Mouse (Mus musculus): ENCODE measurements at regions not wholly inside any gene's neighbourhood (a gene's known extent, or its start where the extent isn't known, plus 50 kb on each side); places are given as distances from the start of the nearest gene placed in this dataset.

- no peaks in the 10 kb centered on the region for H3K27me3 ChIP-seq (replicated peaks)
- ATAC-seq (ENCODE audit: low FRiP score, low read depth): peak; percentile 80
- H3K36me3 ChIP-seq: no peaks in the 10 kb centered on the region
- no peak overlapping the region for H3K27ac ChIP-seq
- H3K9ac ChIP-seq: no peak overlapping the region
- H3K9me3 ChIP-seq: no peaks in the 10 kb centered on the region
- H3K4me3 ChIP-seq: no peak overlapping the region
- H3K4me1 ChIP-seq: peaks cover 15% of the 10 kb centered on the region
- peak overlapping the region; percentile 34 for H3K4me2 ChIP-seq (replicated peaks)
- WGBS: 41% methylated on average over 17 of the region's 17 CpGs
Observed at GRCm38 (mm10) chr13:35503362-35503821, 156.2 kb upstream of the Cdyl start.

DNA sequence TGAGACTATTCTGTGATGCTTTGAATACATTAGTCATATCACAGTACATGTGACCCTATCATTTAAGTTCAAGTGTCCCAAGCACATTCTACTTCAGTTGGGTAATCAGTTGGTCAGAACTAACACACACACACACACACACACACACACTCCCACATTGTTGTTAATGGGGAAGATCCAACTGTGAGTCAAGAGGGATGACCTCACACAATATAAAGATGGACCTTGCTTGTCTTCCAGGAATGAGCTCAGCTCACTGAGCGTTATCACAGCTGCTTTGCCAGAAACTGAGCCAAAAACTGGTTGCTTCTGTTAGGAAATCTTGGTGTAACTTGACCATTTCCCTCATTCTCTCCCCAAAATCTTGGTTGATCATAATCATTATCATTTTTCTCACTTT lies 152.4 kb upstream of the Cdyl start:
- no peak overlapping the region for H3K27ac ChIP-seq
- H3K27me3 ChIP-seq (replicated peaks): no peaks in the 10 kb centered on the region
- no peaks in the 10 kb centered on the region for H3K36me3 ChIP-seq
- H3K9ac ChIP-seq: no peak overlapping the region
- ATAC-seq (ENCODE audit: low FRiP score, low read depth): no peak
- no peak overlapping the region for H3K4me2 ChIP-seq (replicated peaks)
- H3K9me3 ChIP-seq: no peaks in the 10 kb centered on the region
- WGBS: 84% methylated on average over 1 of the region's 1 CpGs
- no peak overlapping the region for H3K4me3 ChIP-seq
- peaks cover 10% of the 10 kb centered on the region for H3K4me1 ChIP-seq

GRCm38 (mm10) chr13:35512029-35512507 lies 147.6 kb upstream of the Cdyl start:
- H3K4me2 ChIP-seq (replicated peaks): no peak overlapping the region
- no peaks in the 10 kb centered on the region for H3K4me1 ChIP-seq
- ATAC-seq (ENCODE audit: low FRiP score, low read depth): no peak
- H3K27me3 ChIP-seq (replicated peaks): no peaks in the 10 kb centered on the region
- no peak overlapping the region for H3K4me3 ChIP-seq
- no peak overlapping the region for H3K27ac ChIP-seq
- no peak overlapping the region for H3K9ac ChIP-seq
- no peaks in the 10 kb centered on the region for H3K9me3 ChIP-seq
- H3K36me3 ChIP-seq: no peaks in the 10 kb centered on the region
- 91% methylated on average over 8 of the region's 8 CpGs for WGBS

DNA sequence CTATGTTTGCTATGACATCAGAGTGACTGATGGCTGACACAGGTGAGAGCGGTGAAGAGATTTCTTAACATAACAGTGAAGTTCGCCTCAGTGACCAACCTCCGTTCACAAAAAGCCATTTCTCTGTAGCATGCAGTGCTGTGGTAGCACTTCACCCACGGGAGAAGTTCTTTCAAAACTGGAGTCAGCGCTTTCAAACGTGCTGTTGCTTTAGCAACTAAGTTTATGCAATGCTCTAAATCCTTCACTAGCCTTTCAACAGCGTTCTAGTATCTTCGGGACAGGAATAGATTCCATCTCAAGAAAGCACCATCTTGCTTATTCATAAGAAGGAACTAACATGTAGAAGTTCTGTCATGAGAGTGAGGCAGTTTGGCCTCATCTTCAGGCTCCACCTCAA lies 146.5 kb upstream of the Cdyl start:
- Histone ChIP-seq H3K36me3 (no peaks in the 10 kb centered on the region), H3K27me3 (replicated peaks) (no peaks in the 10 kb centered on the region), H3K9me3 (no peaks in the 10 kb centered on the region), H3K4me3 (no peak overlapping the region), H3K27ac (no peak overlapping the region), H3K9ac (no peak overlapping the region), H3K4me1 (no peaks in the 10 kb centered on the region), H3K4me2 (replicated peaks) (no peak overlapping the region)
- no peak for ATAC-seq (ENCODE audit: low FRiP score, low read depth)
- 88% methylated on average over 8 of the region's 8 CpGs for WGBS

DNA sequence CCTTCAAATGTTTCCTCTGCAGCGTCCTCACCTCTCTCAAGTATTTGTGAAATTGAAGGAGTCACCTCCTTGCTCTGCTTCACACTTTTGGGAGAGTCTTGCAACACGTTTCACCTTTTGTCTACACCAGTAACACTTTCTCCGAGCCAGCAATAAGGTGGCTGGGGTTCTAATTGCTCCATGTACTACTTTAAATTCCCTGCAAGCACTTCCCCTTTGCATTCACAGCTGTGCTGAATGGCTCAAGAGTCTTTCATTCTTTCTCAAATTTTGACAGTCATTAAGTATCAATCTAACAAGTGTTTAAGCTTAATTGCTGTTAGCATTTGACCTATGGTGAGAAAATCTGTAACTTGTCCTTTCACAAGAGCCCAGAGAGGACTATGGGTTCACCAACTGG lies 144.3 kb upstream of the Cdyl start:
- 59% methylated on average over 3 of the region's 3 CpGs for WGBS
- Histone ChIP-seq H3K4me2 (replicated peaks) (no peak overlapping the region), H3K36me3 (no peaks in the 10 kb centered on the region), H3K4me3 (no peak overlapping the region), H3K4me1 (no peaks in the 10 kb centered on the region), H3K9me3 (no peaks in the 10 kb centered on the region), H3K27ac (no peak overlapping the region), H3K9ac (no peak overlapping the region), H3K27me3 (replicated peaks) (no peaks in the 10 kb centered on the region)
- no peak for ATAC-seq (ENCODE audit: low FRiP score, low read depth)

DNA sequence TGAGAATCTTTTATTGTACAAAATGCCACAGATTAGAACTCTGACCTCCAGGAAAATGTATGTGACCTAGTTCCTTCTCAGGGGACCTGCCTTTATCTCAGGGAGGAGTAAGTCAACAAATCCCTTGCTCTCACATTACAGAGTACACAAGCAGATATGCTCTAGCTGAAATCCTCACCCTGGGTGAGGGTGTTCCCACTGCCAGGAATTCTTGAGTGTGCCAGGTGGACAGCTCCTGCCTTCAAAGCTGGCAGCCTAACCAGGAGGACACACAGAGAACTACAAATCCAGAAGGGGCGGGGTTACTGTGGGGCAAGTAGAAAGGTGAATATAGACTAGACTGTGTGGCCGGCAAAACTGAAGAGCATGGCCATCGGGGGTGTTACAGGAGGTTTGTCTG lies 141.9 kb upstream of the Cdyl start:
- Histone ChIP-seq H3K4me1 (no peaks in the 10 kb centered on the region), H3K4me2 (replicated peaks) (no peak overlapping the region), H3K4me3 (no peak overlapping the region), H3K27me3 (replicated peaks) (no peaks in the 10 kb centered on the region), H3K9ac (no peak overlapping the region), H3K9me3 (no peaks in the 10 kb centered on the region), H3K27ac (no peak overlapping the region), H3K36me3 (no peaks in the 10 kb centered on the region)
- no peak for ATAC-seq (ENCODE audit: low FRiP score, low read depth)
- 90% methylated on average over 3 of the region's 3 CpGs for WGBS

DNA sequence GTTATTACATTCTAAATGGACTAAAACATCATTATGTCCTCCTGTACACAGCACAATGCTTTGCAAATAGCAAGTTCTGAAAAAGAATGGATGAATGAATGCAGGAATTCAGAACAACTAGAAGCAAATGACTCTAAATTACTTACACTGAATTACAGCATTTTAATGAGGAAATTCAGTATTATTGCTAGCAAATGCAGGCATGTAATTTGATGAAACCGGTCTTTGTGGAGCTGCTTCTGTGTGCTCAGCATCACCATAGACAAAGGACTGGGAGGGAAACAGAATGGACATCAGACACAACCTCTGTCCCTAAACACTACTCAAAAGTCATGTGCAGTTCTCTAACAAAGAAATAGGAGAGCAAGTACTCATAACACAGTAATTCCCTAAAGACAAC lies 137.4 kb upstream of the Cdyl start:
- H3K4me3 ChIP-seq: no peak overlapping the region
- ATAC-seq (ENCODE audit: low FRiP score, low read depth): no peak
- H3K27ac ChIP-seq: no peak overlapping the region
- H3K36me3 ChIP-seq: no peaks in the 10 kb centered on the region
- H3K9me3 ChIP-seq: no peaks in the 10 kb centered on the region
- H3K4me2 ChIP-seq (replicated peaks): no peak overlapping the region
- H3K27me3 ChIP-seq (replicated peaks): no peaks in the 10 kb centered on the region
- 86% methylated on average over 1 of the region's 1 CpGs for WGBS
- no peak overlapping the region for H3K9ac ChIP-seq
- H3K4me1 ChIP-seq: no peaks in the 10 kb centered on the region

GRCm38 (mm10) chr13:35529577-35529976 lies 130.1 kb upstream of the Cdyl start:
- Histone ChIP-seq H3K27ac (no peak overlapping the region), H3K9ac (no peak overlapping the region), H3K4me3 (no peak overlapping the region), H3K9me3 (no peaks in the 10 kb centered on the region), H3K4me1 (no peaks in the 10 kb centered on the region), H3K4me2 (replicated peaks) (no peak overlapping the region), H3K36me3 (no peaks in the 10 kb centered on the region), H3K27me3 (replicated peaks) (no peaks in the 10 kb centered on the region)
- 90% methylated on average over 3 of the region's 3 CpGs for WGBS
- no peak for ATAC-seq (ENCODE audit: low FRiP score, low read depth)

DNA sequence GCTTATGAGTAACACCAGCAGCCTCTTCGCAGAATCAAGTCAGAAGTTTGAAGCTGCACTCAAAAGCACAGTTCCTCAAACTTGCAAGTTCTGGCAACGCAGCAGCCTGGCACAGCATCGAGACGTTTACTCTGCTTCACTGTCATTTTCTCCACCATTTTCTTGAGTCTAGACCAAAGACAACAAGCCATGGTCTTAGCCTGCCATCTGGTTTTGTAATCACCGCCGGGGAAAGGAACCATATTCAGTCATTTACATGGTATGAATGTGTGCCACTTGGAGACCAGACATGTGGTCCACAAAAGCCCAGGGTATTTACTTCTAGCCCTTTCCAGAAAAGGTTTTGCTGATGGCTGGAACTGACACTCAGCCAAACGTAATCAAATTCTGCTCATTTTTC lies 122.5 kb upstream of the Cdyl start:
- Histone ChIP-seq H3K4me2 (replicated peaks) (no peak overlapping the region), H3K9ac (no peak overlapping the region), H3K36me3 (no peaks in the 10 kb centered on the region), H3K4me3 (no peak overlapping the region), H3K27ac (no peak overlapping the region), H3K4me1 (no peaks in the 10 kb centered on the region), H3K9me3 (no peaks in the 10 kb centered on the region), H3K27me3 (replicated peaks) (no peaks in the 10 kb centered on the region)
- WGBS: 82% methylated on average over 7 of the region's 7 CpGs
- ATAC-seq (ENCODE audit: low FRiP score, low read depth): no peak

GRCm38 (mm10) chr13:35537936-35538335 lies 121.7 kb upstream of the Cdyl start:
- H3K27me3 ChIP-seq (replicated peaks): no peaks in the 10 kb centered on the region
- H3K27ac ChIP-seq: no peak overlapping the region
- H3K36me3 ChIP-seq: no peaks in the 10 kb centered on the region
- H3K4me2 ChIP-seq (replicated peaks): no peak overlapping the region
- WGBS: 82% methylated on average over 5 of the region's 5 CpGs
- H3K9me3 ChIP-seq: no peaks in the 10 kb centered on the region
- no peak for ATAC-seq (ENCODE audit: low FRiP score, low read depth)
- H3K9ac ChIP-seq: no peak overlapping the region
- no peaks in the 10 kb centered on the region for H3K4me1 ChIP-seq
- H3K4me3 ChIP-seq: no peak overlapping the region

DNA sequence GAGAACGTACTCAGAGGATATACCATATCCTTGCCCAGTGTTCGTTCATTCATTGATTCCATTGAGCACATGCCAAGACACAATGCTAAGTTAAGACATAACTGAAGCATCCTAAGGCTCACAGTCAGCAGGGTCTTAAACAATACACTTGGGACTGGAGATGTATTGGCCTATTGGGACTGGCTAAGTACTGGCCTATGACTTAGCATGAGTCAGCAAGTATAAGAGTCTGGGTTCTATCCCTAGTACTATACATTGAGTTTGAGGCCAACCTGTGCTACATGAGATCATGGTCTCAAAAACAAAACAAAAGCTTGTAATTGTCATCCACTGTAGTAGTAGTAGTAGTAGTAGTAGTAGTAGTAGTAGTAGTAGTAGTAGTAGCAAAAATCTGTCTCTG lies 119.2 kb upstream of the Cdyl start:
- no peak overlapping the region for H3K27ac ChIP-seq
- no peaks in the 10 kb centered on the region for H3K27me3 ChIP-seq (replicated peaks)
- ATAC-seq (ENCODE audit: low FRiP score, low read depth): no peak
- no peak overlapping the region for H3K4me3 ChIP-seq
- H3K4me2 ChIP-seq (replicated peaks): no peak overlapping the region
- H3K4me1 ChIP-seq: no peaks in the 10 kb centered on the region
- WGBS: 88% methylated on average over 2 of the region's 2 CpGs
- no peaks in the 10 kb centered on the region for H3K9me3 ChIP-seq
- no peak overlapping the region for H3K9ac ChIP-seq
- no peaks in the 10 kb centered on the region for H3K36me3 ChIP-seq

DNA sequence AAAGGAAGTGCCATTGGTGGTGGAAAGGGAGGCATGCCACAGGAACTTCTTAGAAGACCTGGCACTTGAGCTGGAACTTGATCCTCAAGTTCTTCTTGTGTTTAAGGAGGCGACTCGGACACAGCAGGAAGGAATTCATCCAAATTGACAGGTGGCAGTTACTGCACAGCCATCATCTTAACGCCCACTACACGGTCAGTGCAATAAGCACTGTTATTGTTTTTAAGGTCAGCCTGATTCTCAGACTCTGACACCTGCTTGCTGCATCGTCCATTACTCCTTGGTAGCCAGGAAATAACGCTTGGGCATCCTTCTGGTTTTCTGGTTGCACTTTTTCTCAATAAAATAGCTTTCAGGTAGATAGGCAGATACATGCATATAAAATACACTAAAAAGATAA lies 118.6 kb upstream of the Cdyl start:
- no peak overlapping the region for H3K27ac ChIP-seq
- H3K27me3 ChIP-seq (replicated peaks): no peaks in the 10 kb centered on the region
- WGBS: 79% methylated on average over 6 of the region's 6 CpGs
- H3K4me2 ChIP-seq (replicated peaks): no peak overlapping the region
- no peak overlapping the region for H3K9ac ChIP-seq
- no peak for ATAC-seq (ENCODE audit: low FRiP score, low read depth)
- no peak overlapping the region for H3K4me3 ChIP-seq
- no peaks in the 10 kb centered on the region for H3K36me3 ChIP-seq
- H3K9me3 ChIP-seq: no peaks in the 10 kb centered on the region
- no peaks in the 10 kb centered on the region for H3K4me1 ChIP-seq

GRCm38 (mm10) chr13:35564006-35564405 lies 95.6 kb upstream of the Cdyl start:
- no peak overlapping the region for H3K9ac ChIP-seq
- no peak overlapping the region for H3K4me2 ChIP-seq (replicated peaks)
- no peaks in the 10 kb centered on the region for H3K36me3 ChIP-seq
- no peak overlapping the region for H3K27ac ChIP-seq
- no peak overlapping the region for H3K4me3 ChIP-seq
- 44% methylated on average over 1 of the region's 1 CpGs for WGBS
- no peak for ATAC-seq (ENCODE audit: low FRiP score, low read depth)
- H3K27me3 ChIP-seq (replicated peaks): no peaks in the 10 kb centered on the region
- no peaks in the 10 kb centered on the region for H3K9me3 ChIP-seq
- no peaks in the 10 kb centered on the region for H3K4me1 ChIP-seq
